Mouse (Mus musculus) C2C12 (cell line): ENCODE data around the gene Pdcd1lg2. TPM values are rescaled to one million over a fixed set of nuclear protein-coding genes. Genes with fewer than 3 reads are reported as not detected.

ENCODE experiments used
- H3K27me3 ChIP-seq: one replicate; pipeline ENCODE4 v1.6.1; 2011; ENCODE audit not compliant: control insufficient read depth, insufficient read depth, insufficient read length
- H3K36me3 ChIP-seq: one replicate; pipeline ENCODE4 v1.6.1; 2011; ENCODE audit not compliant: control insufficient read depth, insufficient read depth
- H3K4me3 ChIP-seq: one replicate; pipeline ENCODE4 v1.5.1; 2011; ENCODE audit warnings: mild to moderate bottlenecking, control low read depth; ENCODE audit not compliant: poor library complexity, insufficient read depth, severe bottlenecking
- H3K79me2 ChIP-seq: one replicate; pipeline ENCODE4 v1.6.1; 2011; ENCODE audit not compliant: control insufficient read depth, insufficient read depth
- H3K79me3 ChIP-seq: one replicate; pipeline ENCODE4 v1.6.1; 2011; ENCODE audit warnings: low read depth, control low read depth
- H3ac ChIP-seq: one replicate; pipeline ENCODE3; 2011; ENCODE audit warnings: low read depth; ENCODE audit not compliant: control insufficient read depth, insufficient read length
- CEBPB ChIP-seq: IDR thresholded peaks from one replicate; pipeline ENCODE4 v1.6.1; 2011; ENCODE audit warnings: low read depth, mild to moderate bottlenecking, control low read depth, moderate library complexity
- CTCF ChIP-seq: IDR thresholded peaks from one replicate; pipeline ENCODE4 v1.5.1; 2011; ENCODE audit not compliant: control insufficient read depth, insufficient read depth, insufficient read length
- FOSL1 ChIP-seq: IDR thresholded peaks from one replicate; pipeline ENCODE4 v1.8.0; 2011; ENCODE audit warnings: mild to moderate bottlenecking, low read length; ENCODE audit not compliant: poor library complexity, insufficient read depth, severe bottlenecking
- MAX ChIP-seq: IDR thresholded peaks from one replicate; pipeline ENCODE4 v1.6.1; 2011; ENCODE audit warnings: mild to moderate bottlenecking, control low read depth
- MYOD1 ChIP-seq: IDR thresholded peaks from one replicate; pipeline ENCODE4 v1.6.1; 2011; ENCODE audit warnings: low read depth; ENCODE audit not compliant: control insufficient read depth, insufficient read length
- MYOG ChIP-seq: IDR thresholded peaks from one replicate; pipeline ENCODE4 v1.6.1; 2011; ENCODE audit not compliant: control insufficient read depth, insufficient read length; ENCODE audit errors: extremely low read depth
- USF1 ChIP-seq: IDR thresholded peaks from one replicate; pipeline ENCODE4 v1.6.1; 2011; ENCODE audit warnings: low read depth, mild to moderate bottlenecking, control low read depth, moderate library complexity
- polyA plus RNA-seq: library from polyadenylated mRNA; unstranded; fragments of >200 nt; fragmentation: generic; extraction: Trizol; gene quantifications from one replicate; pipeline ENCODE4 v1.2.1, GENCODE M21; 2012; ENCODE audit warnings: missing spikeins

Pdcd1lg2 gene
- polyA plus RNA-seq, 1 experiment: not detected

GRCm38 (mm10) chr19:29486545-29487206 is 76.0 kb downstream of the Pdcd1lg2 start:
- no peaks in the 10 kb centered on the region for H3K79me3 ChIP-seq
- H3ac ChIP-seq: no peak overlapping the region
- TF ChIP-seq USF1 (no peak), MYOD1 (no peak), CEBPB (no peak), MYOG (no peak), MAX (no peak), CTCF (no peak), FOSL1 (no peak)
- peaks cover 43% of the 10 kb centered on the region for H3K27me3 ChIP-seq
- no peaks in the 10 kb centered on the region for H3K36me3 ChIP-seq
- H3K4me3 ChIP-seq: no peak overlapping the region
- H3K79me2 ChIP-seq: no peaks in the 10 kb centered on the region

- Histone ChIP-seq H3ac (no peak overlapping the region), H3K79me3 (no peaks in the 10 kb centered on the region), H3K79me2 (no peaks in the 10 kb centered on the region), H3K4me3 (no peak overlapping the region), H3K27me3 (peaks cover 40% of the 10 kb centered on the region), H3K36me3 (no peaks in the 10 kb centered on the region)
- no peak for TF ChIP-seq CTCF
Observed at GRCm38 (mm10) chr19:29487326-29488072, 76.8 kb downstream of the Pdcd1lg2 start.

GRCm38 (mm10) chr19:29488073-29488390 is 77.3 kb downstream of the Pdcd1lg2 start:
- H3K36me3 ChIP-seq: no peaks in the 10 kb centered on the region
- no peak for TF ChIP-seq CTCF
- no peak for TF ChIP-seq MAX
- no peak for TF ChIP-seq FOSL1
- TF ChIP-seq USF1: no peak
- no peak for TF ChIP-seq MYOG
- no peak for TF ChIP-seq MYOD1
- TF ChIP-seq CEBPB: no peak
- no peaks in the 10 kb centered on the region for H3K79me2 ChIP-seq
- H3K79me3 ChIP-seq: no peaks in the 10 kb centered on the region
- no peak overlapping the region for H3ac ChIP-seq
- H3K4me3 ChIP-seq: no peak overlapping the region
- H3K27me3 ChIP-seq: peaks cover 40% of the 10 kb centered on the region

DNA sequence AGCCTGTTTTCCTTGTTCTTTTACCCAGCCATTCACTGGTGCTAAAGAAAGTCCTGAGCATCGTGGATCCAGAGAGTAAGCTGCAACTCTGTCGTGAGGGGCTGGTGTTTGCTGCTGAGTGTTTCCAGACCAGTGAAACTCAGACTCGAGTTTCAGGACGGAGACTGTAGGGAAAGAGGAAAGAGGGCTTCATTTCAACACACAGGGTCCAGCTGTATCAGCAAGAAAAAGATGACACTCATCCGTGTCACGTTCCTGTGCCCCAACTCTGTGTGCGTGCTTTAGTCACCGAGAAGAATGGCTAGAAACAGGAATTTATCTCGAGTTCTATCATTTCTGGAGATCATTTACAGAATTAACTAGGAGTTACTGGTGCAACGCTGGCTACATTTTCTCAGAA is 77.7 kb downstream of the Pdcd1lg2 start:
- Histone ChIP-seq H3K36me3 (no peaks in the 10 kb centered on the region), H3K4me3 (no peak overlapping the region), H3ac (no peak overlapping the region), H3K79me3 (no peaks in the 10 kb centered on the region), H3K79me2 (no peaks in the 10 kb centered on the region), H3K27me3 (peaks cover 41% of the 10 kb centered on the region)
- TF ChIP-seq FOSL1 (no peak), CTCF (no peak)

- TF ChIP-seq USF1: no peak
- no peak for TF ChIP-seq CEBPB
- no peak for TF ChIP-seq MYOD1
- no peak for TF ChIP-seq MAX
- H3ac ChIP-seq: no peak overlapping the region
- H3K36me3 ChIP-seq: no peaks in the 10 kb centered on the region
- H3K27me3 ChIP-seq: peaks cover 43% of the 10 kb centered on the region
- H3K4me3 ChIP-seq: no peak overlapping the region
- H3K79me3 ChIP-seq: no peaks in the 10 kb centered on the region
- H3K79me2 ChIP-seq: no peaks in the 10 kb centered on the region
Observed at GRCm38 (mm10) chr19:29489785-29490284, 79.1 kb downstream of the Pdcd1lg2 start.

DNA sequence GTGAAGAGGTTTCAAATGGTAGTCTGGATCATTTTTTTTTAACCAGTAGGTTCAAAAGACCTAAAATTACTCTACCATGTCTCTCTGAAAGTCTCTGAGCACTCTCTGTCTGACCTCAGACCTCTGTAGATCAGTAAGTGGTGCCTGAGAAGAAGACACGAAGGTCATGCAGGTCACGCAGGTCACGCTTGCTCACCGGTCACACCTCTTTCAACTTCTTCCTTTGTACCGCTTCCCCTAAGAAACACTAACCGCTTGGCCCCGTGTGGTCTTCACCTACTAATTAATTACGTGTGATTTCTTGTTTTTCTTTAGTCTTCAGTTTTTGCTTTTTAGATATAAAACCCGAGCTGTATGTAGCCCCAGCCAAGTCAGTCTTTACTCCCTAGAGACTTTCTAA is 80.7 kb downstream of the Pdcd1lg2 start:
- no peaks in the 10 kb centered on the region for H3K79me3 ChIP-seq
- no peak overlapping the region for H3ac ChIP-seq
- no peaks in the 10 kb centered on the region for H3K79me2 ChIP-seq
- H3K27me3 ChIP-seq: peaks cover 51% of the 10 kb centered on the region
- TF ChIP-seq CEBPB: no peak
- no peak for TF ChIP-seq USF1
- no peak for TF ChIP-seq MYOG
- no peak for TF ChIP-seq MYOD1
- H3K4me3 ChIP-seq: no peak overlapping the region
- H3K36me3 ChIP-seq: no peaks in the 10 kb centered on the region
